Mouse (Mus musculus): ENCODE results near the gene Gm4792. TPM values are rescaled to one million over a fixed set of nuclear protein-coding genes. Genes with fewer than 3 reads are reported as not detected.

Gm4792 gene
- 0.72 and 0.97 TPM in 2 replicates for polyA plus RNA-seq (2015; fragmentation: Nextera tagmentation; extraction: Ambion mirVana)

DNA sequence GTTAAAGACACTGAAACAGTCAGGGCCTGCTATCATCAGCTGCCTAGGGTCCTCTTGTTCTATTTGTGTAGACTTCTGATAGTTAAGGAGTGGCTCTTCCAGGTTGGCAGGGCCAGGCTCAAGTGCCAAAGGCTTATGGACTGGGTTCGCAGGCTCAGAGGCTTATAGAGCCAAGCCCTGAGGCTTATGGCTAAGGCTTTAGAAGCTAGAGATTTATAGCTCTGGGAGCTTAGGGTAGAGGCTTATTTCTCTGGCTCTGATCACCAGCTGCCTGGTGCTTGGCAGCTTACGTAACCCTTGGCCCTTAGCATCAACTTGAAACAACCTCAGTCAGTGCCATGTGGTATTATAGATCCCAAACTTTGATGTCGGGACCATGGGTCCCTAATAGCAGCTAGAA lies at the start of gene Gm4792:
Gene Gm4792 (minus strand): TSS at position 233 of the 400 bp plus-strand sequence.

DNA sequence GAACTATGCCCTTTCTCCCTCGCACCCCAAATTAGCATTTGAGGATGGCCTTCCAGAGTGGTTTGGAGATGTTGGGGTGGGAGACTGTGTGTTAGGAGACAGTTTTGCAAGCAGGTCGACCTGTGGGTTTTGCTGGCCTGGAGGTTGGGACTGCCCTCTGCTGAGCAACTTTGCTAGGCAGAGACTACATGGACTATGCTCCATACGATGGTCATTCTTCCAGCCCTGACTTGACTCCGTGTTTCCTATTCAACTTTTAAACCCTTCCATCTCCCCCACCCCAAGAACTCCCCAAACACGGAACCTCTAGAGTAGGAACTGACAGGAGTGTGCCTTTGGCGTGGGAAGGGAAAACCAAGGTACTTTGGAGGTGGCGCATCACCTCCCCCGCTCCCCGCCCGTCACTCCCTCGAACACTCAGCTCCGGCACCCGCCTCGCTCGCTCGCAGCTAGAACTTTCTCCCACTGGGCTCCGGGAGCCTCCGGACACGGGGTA lies 13.1 kb upstream of the Gm4792 start, which contains the start of gene Tmcc3:
Gene Tmcc3 (plus strand): TSS at position 439 of the 496 bp plus-strand sequence.

Other genes starting within 250 kb of the Gm4792 start
- 2.6 and 4.1 TPM in 2 replicates for gene Nr2c1, start 150.7 kb downstream of the Gm4792 start, polyA plus RNA-seq (2015; fragmentation: Nextera tagmentation; extraction: Ambion mirVana)
- 445 and 522 TPM in 2 replicates for gene Ndufa12, start 100.0 kb downstream of the Gm4792 start, polyA plus RNA-seq (2015; fragmentation: Nextera tagmentation; extraction: Ambion mirVana)
- gene Tmcc3, start 13.2 kb upstream of the Gm4792 start, polyA plus RNA-seq (2015; fragmentation: Nextera tagmentation; extraction: Ambion mirVana): 7.6 and 11.8 TPM in 2 replicates